Mouse (Mus musculus) cerebellum, postnatal 14 days (tissue): Measurements from ENCODE around the gene Tshr.
"Not testable (repeated sequence)": the region's sequence is repeated elsewhere in the genome, so short reads cannot be mapped to it uniquely, and the experiment has no call there.

ENCODE experiments used
- DNase-seq, 2 experiments: peaks; one replicate each; pipeline ENCODE4 v3.0.0; 2021; ENCODE audit warnings: mixed read lengths in 2 of 2

The Tshr gene

DNA sequence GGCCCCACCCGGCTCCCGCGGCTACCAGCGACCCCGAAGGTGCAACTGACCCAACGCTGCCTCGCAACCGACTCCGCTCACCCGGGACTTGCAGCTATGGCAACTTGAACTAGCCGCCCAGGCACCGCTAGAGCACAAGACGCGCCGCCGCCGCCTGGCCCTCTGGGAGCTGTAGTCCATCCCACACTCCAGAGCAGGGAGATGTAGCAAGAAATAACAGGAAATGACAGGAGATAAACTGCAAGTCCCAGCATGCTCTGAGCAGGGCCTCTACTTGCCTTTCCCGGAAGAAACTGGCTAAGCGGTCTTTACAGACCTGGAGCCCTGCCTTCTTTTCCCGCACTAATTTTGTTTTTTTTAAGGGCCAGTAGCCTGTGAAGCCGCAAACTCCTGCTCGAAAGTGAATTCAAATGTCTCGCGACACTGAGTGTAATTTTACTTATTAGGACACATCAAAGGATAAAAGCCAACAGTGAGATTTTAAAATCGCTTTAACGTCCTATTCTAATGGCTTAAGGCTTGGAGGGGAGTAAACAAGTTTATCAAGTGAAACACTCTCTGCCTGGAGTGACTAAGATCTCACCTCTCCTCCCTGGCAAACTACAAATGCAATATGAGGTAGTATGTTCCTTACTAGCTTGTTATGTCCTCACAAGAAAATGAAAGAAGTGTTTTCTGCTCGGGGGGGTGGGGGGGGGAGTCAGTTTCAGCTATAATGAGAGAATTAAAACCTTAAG is at the start of gene Tshr, which contains the start of gene Cep128:
Gene Tshr, plus strand, starts transcription at position 283 of the 737 bp plus-strand sequence.
Gene Cep128, minus strand, starts transcription at position 129 of the 737 bp plus-strand sequence.
- DNase-seq, result peak; percentile 94

- DNase-seq, result not testable (repeated sequence)
Measured at GRCm38 (mm10) chr12:91338656-91339055, 45.7 kb upstream of the Tshr start.

- no peak for DNase-seq
Measured at GRCm38 (mm10) chr12:91353783-91354182, 30.6 kb upstream of the Tshr start.

DNA sequence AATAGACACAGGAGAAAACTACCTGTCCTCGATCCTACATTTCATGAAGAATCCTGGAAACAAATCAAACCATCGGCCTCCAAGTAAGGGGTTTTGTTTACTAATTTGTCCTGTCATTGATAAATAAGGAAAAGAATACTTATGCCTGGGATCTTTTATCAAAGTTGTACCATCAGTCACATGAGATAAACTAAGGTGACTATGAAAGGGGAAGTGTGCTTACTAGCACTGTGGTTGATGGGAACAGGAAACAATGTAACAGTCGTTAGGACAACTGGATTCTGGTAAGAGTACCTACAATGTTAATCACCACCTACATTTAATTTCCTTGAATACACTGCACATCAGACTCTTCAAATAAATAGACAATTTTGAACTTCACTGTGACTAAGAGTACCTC is 15.2 kb upstream of the Tshr start:
- no peak for DNase-seq

DNA sequence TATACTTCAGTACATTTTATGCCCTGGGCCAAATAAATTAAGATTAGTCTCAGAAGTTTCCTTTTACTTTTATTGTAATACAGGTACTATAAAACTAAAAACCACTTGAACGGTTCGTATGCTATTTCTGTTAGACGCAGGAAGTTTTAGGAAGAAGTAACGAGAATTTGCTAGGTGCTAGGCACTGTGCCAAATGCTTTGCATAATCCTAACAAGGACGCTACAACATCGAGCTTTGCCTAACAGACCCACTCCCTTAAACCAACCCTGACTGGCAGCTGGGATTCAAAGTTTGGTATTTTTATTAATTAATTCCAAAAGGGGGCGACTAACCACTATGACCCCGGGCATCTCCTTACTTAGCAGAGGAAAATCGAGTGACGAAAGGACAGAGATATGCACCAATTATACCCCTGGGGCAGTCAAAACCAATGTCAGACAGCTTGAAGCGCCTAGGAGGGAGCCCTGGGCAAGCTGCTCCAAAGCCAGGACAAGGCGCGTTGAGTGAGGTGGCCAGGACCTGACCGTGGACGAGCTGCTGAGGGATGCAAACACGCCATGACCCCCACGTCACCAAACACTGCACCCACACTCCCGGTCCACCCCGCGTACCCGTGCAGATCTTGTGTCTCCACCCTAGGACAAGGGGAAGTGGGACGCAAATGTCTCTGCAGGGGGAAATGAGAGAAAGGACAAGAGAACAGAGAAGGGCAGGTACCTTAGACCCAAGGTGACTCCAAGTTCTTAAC is 673 bp upstream of the Tshr start:
- peak; percentile 5 to 17 for DNase-seq

GRCm38 (mm10) chr12:91400232-91401048 is 16.1 kb downstream of the Tshr start:
- peak; percentile 86 to 87 for DNase-seq

DNA sequence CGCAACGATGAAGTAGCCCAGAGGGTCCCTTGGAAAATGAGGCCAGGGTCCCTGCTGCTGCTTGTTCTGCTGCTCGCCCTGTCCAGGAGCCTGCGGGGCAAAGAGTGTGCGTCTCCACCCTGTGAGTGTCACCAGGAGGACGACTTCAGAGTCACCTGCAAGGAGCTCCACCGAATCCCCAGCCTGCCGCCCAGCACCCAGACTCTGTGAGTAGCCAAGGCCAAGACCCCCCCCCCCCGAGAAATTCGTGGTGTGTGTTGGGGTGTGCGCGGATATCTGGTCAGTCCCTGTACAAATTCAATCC is 16.6 kb downstream of the Tshr start:
- no peak for DNase-seq

DNA sequence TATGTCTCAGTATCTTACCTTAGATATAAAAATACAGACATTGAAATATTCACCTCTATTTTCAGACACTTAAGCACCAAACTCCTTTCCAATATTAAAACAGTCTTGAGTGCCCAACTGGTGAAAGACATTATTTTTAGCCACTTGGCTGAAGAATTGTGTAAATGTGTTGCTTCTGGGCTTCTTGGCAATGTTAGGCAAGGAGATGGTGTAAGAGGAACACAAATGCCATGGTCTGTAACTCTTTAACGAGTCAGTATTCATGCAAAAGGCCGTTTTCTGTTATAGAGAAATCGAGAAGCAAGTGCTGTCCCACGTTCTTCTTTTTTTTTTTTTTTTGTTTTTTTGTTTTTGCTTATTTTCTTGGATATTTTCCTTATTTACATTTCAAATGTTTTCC is 25.9 kb downstream of the Tshr start:
- DNase-seq, result no peak

GRCm38 (mm10) chr12:91412461-91413182 is 28.3 kb downstream of the Tshr start:
- DNase-seq, result peak; percentile 22 to 39

DNA sequence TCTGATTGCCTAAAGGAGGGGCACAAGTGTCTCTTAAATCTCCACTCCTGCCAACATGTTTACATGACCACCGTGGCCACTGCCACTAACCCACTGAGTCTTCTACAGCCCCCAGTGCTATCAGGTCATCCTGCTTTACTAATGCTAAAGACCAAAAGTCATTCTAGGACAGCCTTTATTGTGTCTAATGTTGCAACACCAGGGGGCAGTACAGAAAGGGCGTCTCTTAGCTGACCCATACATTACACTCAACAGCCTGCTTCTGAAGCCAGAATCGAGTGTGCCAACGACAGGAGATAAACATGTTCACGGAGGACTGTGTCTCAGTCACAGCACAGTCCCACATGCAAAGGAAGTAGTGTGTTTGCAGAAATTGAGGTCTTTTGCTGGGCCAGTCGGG is 30.7 kb downstream of the Tshr start:
- no peak for DNase-seq

GRCm38 (mm10) chr12:91416828-91417227 is 32.5 kb downstream of the Tshr start:
- DNase-seq, result no peak

DNA sequence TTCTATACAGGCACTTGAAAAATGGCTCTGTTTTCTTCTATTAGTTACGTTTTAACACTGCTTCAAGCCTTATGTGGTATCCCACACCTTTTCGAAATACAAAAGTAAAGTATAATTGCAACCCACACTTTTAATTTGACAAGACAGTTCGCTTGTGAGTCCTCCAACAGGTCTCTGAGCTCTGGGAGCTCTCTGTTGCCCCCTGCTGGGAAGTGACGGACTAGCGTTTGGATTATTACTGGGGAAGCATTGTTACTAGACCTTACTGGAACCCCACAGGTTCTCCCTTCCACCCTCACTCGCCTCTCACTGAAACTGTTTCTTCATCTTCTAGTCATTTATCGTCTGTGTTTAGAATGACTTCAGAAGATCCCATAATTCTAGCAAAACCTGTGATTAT is 34.4 kb downstream of the Tshr start:
- DNase-seq, result peak; percentile 73 to 80

DNA sequence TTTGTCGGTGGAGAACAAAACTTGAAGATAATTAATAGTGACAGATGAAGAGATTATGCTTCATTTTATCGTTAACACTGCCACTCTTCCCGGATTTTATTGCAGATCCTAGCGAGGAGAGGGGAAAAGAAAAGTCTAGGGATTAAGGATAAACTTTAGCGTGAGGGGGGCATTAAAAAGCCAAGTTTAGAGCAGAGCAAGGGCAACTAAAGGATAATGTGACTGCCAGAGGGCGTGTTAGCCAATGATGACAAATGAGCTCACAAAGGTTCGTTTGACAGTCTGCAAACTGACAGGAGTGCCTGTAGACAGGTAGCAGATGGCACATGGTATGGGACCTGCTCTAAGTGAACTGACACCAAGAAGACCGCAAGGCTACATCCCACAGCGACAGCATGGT is 36.9 kb downstream of the Tshr start:
- no peak for DNase-seq

DNA sequence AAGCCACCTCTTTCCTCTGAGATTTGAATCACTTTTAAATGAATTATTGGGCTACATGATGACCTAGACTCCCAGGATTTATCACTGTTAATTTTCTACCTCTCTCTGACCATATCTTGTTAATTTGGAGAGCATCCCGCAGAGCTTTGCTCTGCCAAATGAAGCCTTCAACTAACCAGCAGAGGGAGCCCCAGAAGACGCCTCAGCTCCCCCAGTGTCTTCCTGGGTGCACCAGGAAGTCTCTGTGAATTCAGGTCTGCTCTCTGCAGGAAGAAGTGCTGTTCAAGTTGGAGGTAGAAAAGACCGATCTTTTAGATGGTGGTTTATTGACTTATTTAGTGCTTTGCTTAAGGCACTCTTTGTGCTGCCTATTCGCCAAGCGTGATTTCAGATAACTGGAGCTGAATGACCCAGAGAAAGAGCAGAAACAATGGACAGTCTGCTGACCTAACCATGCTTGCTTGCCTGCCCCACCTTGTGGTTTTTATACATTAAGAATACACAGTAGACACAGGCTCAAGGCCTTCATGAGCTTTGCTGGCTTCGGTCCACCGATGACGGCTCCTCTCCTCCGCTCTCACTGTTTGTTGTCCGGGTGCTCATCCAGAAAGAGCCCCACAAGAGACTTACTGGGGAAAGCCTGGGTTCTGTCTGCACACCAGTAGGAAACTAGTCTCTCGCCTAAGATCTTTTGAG is 38.9 kb downstream of the Tshr start:
- DNase-seq, result peak; percentile 39 to 43

- DNase-seq, result no peak
Measured at GRCm38 (mm10) chr12:91426499-91426898, 42.1 kb downstream of the Tshr start.

DNA sequence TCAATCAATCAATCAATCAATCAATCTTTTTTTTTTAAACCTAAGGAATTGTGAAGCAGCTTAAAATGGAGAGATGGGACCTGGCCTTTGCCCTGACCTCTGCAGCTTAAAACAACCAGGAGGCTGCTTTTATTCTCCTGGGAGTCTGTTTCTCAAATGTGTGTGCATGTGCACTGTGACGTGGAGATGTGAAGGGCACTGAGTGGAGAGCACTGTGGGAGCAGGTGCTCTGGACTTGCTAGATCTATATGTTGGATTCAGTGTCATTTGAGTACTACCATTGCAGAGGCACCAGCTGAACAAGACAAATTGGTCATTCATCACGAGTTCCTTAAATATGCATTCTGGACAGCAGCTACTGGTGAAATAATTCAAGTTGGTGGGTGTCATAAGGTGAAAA is 42.8 kb downstream of the Tshr start:
- DNase-seq, result no peak

GRCm38 (mm10) chr12:91482195-91482733 is 97.9 kb downstream of the Tshr start:
- DNase-seq, result no peak

GRCm38 (mm10) chr12:91486342-91486741 is 102.0 kb downstream of the Tshr start:
- no peak for DNase-seq

DNA sequence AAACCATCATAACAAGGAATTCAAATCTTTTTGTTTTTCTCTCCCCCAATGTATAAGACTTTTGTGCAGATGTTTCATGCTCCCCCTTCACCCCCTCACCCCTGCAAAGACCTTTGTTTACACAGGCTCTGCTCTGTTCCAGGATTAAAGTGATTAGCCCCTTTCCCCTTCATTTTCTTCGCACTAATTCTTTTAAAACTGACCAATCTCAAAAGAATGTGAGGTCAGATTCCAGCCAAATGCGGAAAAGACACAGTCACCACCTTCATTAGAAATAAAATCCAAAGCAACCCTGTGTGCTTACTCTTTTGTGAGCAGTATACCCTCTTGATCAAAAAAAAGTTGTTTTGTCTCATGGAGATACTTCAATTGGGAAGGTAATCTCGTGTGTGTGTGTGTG is 104.0 kb downstream of the Tshr start:
- DNase-seq, result no peak

DNA sequence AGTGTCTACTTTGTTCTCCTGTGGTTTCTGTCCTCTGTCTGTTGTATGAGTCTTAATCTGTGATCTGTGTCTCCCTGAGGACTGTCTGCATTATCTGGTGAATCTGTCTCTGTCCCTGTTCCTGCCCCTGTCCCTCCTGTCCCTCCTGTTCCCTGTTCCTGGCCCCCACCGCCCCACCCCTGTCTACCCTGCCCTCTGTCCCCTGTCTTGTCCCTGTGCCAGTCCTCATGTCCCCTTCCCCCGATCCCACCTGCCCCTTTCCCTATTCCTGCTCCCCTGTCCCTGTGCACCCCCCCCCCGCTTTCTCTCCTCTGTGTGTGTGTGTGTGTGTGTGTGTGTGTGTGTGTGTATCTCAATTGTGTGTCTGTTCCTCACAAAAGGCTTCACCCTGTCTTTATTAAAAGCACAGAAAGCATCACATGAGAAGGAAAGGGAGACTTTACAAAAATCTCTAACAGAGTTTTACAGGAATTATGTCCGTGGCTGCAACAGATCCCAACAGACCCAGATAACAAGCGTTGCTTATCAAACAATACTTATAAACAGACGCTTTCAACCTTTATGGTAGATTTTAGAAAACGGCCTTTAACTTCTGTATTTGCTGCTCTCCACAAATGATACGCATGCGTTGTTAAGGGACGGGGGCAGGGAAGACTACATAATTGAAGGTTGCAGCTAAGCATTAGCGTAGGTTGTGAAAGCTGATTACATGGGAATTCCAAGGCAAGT is 111.3 kb downstream of the Tshr start:
- no peak for DNase-seq

GRCm38 (mm10) chr12:91496226-91496558 is 111.8 kb downstream of the Tshr start:
- DNase-seq, result no peak
